In genomic region chr10:85386605-85387218, GRCm38 (mm10) we compare ENCODE assay signal across 7 mouse cellular contexts. TPM values are rescaled to one million over a fixed set of nuclear protein-coding genes. Genes with fewer than 3 reads are reported as not detected.
DNase-seq lines count a peak whose midpoint lies in the region; ATAC-seq and TF ChIP-seq lines count a peak whose summit lies in the region.

Gene Btbd11, plus strand, starts transcription at chr10:85386814.

- H3K4me3 ChIP-seq in embryonic fibroblast, embryonic 13.5 days (ENCODE audit: insufficient read depth, low read length) = peak within 1 kb of the TSS; percentile 56
- peak within 1 kb of the TSS; percentile 56 for H3K4me3 ChIP-seq in heart, embryonic 12.5 days
- H3K4me3 ChIP-seq in kidney, embryonic 16.5 days (ENCODE audit: low read length) = peak within 1 kb of the TSS; percentile 68

- no peak for TF ChIP-seq CTCF in embryonic fibroblast, embryonic 13.5 days (IDR thresholded peaks at IDR 0.05; ENCODE audit: borderline replicate concordance, insufficient read depth, low read length)

- DNase-seq in brain, adult 2 months (ENCODE audit: low read depth, low spot score) = peak; percentile 98
- peak; percentile 87 for DNase-seq in liver
- DNase-seq in spleen, postnatal 36 days (ENCODE audit: low spot score in 2 of 2) = peak; percentile 70

- H3K4me2 ChIP-seq in heart, embryonic 12.5 days = peak within 1 kb of the TSS; percentile 97
- peak within 1 kb of the TSS; percentile 98 for H3K4me2 ChIP-seq in kidney, embryonic 16.5 days (replicated peaks; ENCODE audit: low read depth, low read length)

- peak; percentile 89 for ATAC-seq in heart, embryonic 12.5 days (ENCODE audit: insufficient number of reproducible peaks, low FRiP score)
- peak; percentile 96 for ATAC-seq in kidney, embryonic 16.5 days (ENCODE audit: low FRiP score, low TSS enrichment)
- ATAC-seq in monocyte, adult 5-6 weeks (replicated peaks; ENCODE audit: insufficient number of reproducible peaks, low FRiP score, low TSS enrichment, poor library complexity, severe bottlenecking) = peak; percentile 66; the same call in 1 of the 2 replicates

- WGBS in heart, embryonic 12.5 days = under 1% methylated on average over 46 of the region's 46 CpGs
- WGBS in kidney, embryonic 16.5 days = 0% methylated on average over 46 of the region's 46 CpGs

- peak within 1 kb of the TSS; percentile 63 for H3K9ac ChIP-seq in heart, embryonic 12.5 days
- peak within 1 kb of the TSS; percentile 64 for H3K9ac ChIP-seq in kidney, embryonic 16.5 days (replicated peaks; ENCODE audit: low read length)

- peaks cover 27% of the 10 kb centered on the region for H3K27me3 ChIP-seq in heart, embryonic 12.5 days (replicated peaks)
- peaks cover 10% of the 10 kb centered on the region; the same call in 1 of the 2 replicates for H3K27me3 ChIP-seq in kidney, embryonic 16.5 days (ENCODE audit: insufficient read depth, low read length)

- no peaks in the 10 kb centered on the region for H3K4me1 ChIP-seq in embryonic fibroblast, embryonic 13.5 days (ENCODE audit: control insufficient read depth, insufficient read depth, low read length)
- peaks cover 22% of the 10 kb centered on the region for H3K4me1 ChIP-seq in heart, embryonic 12.5 days (replicated peaks)
- H3K4me1 ChIP-seq in kidney, embryonic 16.5 days (ENCODE audit: insufficient read depth, low read length) = peaks cover 23% of the 10 kb centered on the region; the same call in 1 of the 2 replicates

- H3K36me3 ChIP-seq in heart, embryonic 12.5 days = no peaks in the 10 kb centered on the region
- H3K36me3 ChIP-seq in kidney, embryonic 16.5 days (ENCODE audit: insufficient read depth, low read length) = no peaks in the 10 kb centered on the region

- H3K9me3 ChIP-seq in heart, embryonic 12.5 days (replicated peaks) = no peaks in the 10 kb centered on the region
- H3K9me3 ChIP-seq in kidney, embryonic 16.5 days (ENCODE audit: low read length) = no peaks in the 10 kb centered on the region

- no peak within 1 kb of the TSS for H3K27ac ChIP-seq in embryonic fibroblast, embryonic 13.5 days (ENCODE audit: insufficient read depth, low read length)
- H3K27ac ChIP-seq in heart, embryonic 12.5 days (ENCODE audit: poor library complexity, severe bottlenecking) = no peak within 1 kb of the TSS
- peak within 1 kb of the TSS; percentile 9; the same call in 1 of the 2 replicates for H3K27ac ChIP-seq in kidney, embryonic 16.5 days (ENCODE audit: low read length)

- TF ChIP-seq POLR2A in embryonic fibroblast, embryonic 13.5 days (IDR thresholded peaks at IDR 0.05; ENCODE audit: low read depth, low read length) = peak; percentile 86

RNA-seq across cellular contexts. Expression of gene Btbd11, which starts in this region (rescaled TPM):
- 5.2 and 6.9 TPM in 2 replicates for polyA plus RNA-seq in embryonic fibroblast, embryonic 13.5 days (2011; ENCODE audit: insufficient read length, low read depth, missing spikeins)
- 0.98 and 1.2 TPM in 2 replicates for polyA plus RNA-seq in heart, embryonic 12.5 days (2016; fragmentation: Nextera tagmentation; extraction: Ambion mirVana)
- 10.7 and 12.3 TPM in 2 replicates for polyA plus RNA-seq in kidney, embryonic 16.5 days (2015; fragmentation: Nextera tagmentation; extraction: Ambion mirVana)
- total RNA-seq in monocyte, adult 5-6 weeks (2017) = 1.6 to 7.7 TPM (median 1.8 TPM) in 3 replicates
